Mouse (Mus musculus) heart, embryonic 13.5 days (tissue): Measurements from ENCODE around the gene Mgat4b. TPM values are rescaled to one million over a fixed set of nuclear protein-coding genes. Genes with fewer than 3 reads are reported as not detected.

Source experiments
- ATAC-seq: fragments of 200-750 bp; cut with Nextera tagmentation; 2 replicates; pipeline ENCODE4 v1.8.0; 2017; ENCODE audit warnings: moderate TSS enrichment; ENCODE audit not compliant: insufficient number of reproducible peaks, low FRiP score, low TSS enrichment; ENCODE audit errors: extremely low read depth
- H3K27ac ChIP-seq: fragments of 300-500 bp; sonication (generic); replicated peaks from 2 replicates; pipeline ENCODE4 v1.5.1; 2015; ENCODE audit warnings: moderate library complexity, mild to moderate bottlenecking, inconsistent platforms
- H3K27me3 ChIP-seq: fragments of 300-500 bp; sonication (generic); replicated peaks from 2 replicates; pipeline ENCODE4 v1.6.1; 2015; ENCODE audit warnings: mild to moderate bottlenecking, inconsistent platforms
- H3K36me3 ChIP-seq: fragments of 300-500 bp; sonication (generic); 2 replicates; pipeline ENCODE4 v1.6.1; 2015; ENCODE audit warnings: mild to moderate bottlenecking, inconsistent platforms
- H3K4me1 ChIP-seq: fragments of 300-500 bp; sonication (generic); 2 replicates; pipeline ENCODE4 v1.6.1; 2015; ENCODE audit warnings: inconsistent platforms
- H3K4me2 ChIP-seq: fragments of 300-500 bp; sonication (generic); 2 replicates; pipeline ENCODE4 v1.6.1; 2015; ENCODE audit warnings: inconsistent platforms, mild to moderate bottlenecking, moderate library complexity
- H3K4me3 ChIP-seq: fragments of 300-500 bp; sonication (generic); 2 replicates; pipeline ENCODE4 v1.5.1; 2015; ENCODE audit warnings: moderate library complexity, mild to moderate bottlenecking, inconsistent platforms
- H3K9ac ChIP-seq: fragments of 300-500 bp; sonication (generic); 2 replicates; pipeline ENCODE4 v1.6.1; 2015; ENCODE audit warnings: inconsistent platforms, mild to moderate bottlenecking, moderate library complexity
- H3K9me3 ChIP-seq: fragments of 300-500 bp; sonication (generic); 2 replicates; pipeline ENCODE4 v1.6.1; 2016; ENCODE audit warnings: inconsistent platforms
- WGBS: fragments of 180-500 bp; shearing (Covaris S2); methylation state at CpG from one replicate; pipeline ENCODE4 v1.1.7; 2015; ENCODE audit warnings: mixed read lengths; 5-methylcytosine and 5-hydroxymethylcytosine counted together
- polyA plus RNA-seq: library from polyadenylated mRNA; unstranded; fragments of >200 nt; fragmentation: Nextera tagmentation; extraction: Ambion mirVana; gene quantifications from 2 replicates; pipeline ENCODE4 v1.2.1, GENCODE M21; 2015

The Mgat4b gene
- polyA plus RNA-seq, 1 experiment from 2014 or later: 22.2 TPM

DNA sequence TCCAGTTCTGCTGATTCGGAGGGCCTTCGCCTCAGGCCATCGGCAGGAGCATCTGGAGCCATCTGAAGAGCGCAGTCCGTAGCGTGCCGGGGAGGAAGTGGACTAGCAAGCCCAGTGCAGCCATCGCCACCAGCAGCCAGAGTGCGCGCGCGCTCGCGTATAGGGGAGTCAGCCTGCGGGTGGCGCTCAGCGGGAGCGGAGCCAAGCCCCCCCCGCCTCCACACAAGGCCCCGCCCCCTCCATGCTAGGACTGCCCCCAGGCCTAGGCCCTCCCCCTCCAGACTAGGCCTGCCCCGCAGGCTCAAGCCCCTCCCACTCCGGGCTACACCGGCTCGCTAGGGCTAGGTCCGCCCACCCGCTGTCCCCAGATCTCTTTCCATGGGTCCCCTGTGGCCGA is 25.8 kb downstream of the Mgat4b start:
- H3K27ac ChIP-seq: no peak overlapping the region
- peak overlapping the region; percentile 69 for H3K4me3 ChIP-seq
- peaks cover 37% of the 10 kb centered on the region for H3K36me3 ChIP-seq
- H3K4me2 ChIP-seq: peak overlapping the region; percentile 95
- H3K27me3 ChIP-seq: peaks cover 63% of the 10 kb centered on the region
- peaks cover 27% of the 10 kb centered on the region for H3K4me1 ChIP-seq
- under 1% methylated on average over 27 of the region's 27 CpGs for WGBS
- H3K9ac ChIP-seq: peak overlapping the region; percentile 79
- ATAC-seq: peak; percentile 93
- no peaks in the 10 kb centered on the region for H3K9me3 ChIP-seq

DNA sequence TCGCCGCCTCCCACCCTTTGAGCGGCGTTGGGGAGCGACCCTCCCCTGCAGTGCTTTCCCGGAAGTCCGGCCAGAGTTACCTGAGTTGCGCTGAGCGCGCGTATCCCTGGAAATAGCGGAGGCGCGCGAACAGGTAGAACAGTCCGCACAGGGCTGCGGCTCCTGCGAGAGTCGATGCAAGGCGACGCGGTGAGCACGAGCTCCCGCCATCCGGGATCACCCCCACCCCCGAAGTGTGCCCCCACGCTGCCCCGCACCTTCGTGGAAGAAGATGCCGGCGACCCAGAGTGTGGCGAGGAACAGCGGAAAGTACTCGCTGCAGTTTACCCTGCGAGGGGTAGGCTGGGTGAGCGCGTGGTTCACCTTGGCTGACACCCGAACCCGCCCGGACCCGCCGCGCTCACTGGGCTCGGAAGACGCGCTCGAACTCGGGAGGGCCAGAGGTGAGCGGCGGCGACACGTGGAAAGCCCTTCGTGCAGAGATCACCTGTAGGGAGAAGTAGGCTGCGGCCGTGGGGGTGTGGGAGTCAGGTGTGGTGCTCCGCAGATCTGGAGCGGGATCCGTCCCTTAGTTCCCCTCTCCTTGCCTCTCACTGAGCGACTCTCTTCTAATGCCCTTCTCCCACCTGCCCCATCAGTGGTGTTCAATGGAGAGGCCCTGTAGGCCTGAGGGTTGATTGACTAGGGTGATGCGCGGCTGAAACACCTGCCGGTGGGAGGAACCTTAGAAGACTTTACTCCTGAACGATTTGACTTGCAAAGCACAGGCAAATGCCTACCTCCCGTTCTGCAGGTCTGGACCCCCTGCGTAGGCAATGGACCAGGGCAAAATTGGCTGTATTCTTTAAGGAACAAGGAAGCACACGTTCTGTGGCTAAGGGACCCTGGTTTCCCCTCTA is 26.5 kb downstream of the Mgat4b start:
- Histone ChIP-seq H3K4me1 (peaks cover 27% of the 10 kb centered on the region), H3K4me3 (peak overlapping the region; percentile 69), H3K4me2 (peak overlapping the region; percentile 95), H3K9ac (peak overlapping the region; percentile 79), H3K27ac (no peak overlapping the region), H3K9me3 (no peaks in the 10 kb centered on the region), H3K27me3 (peaks cover 58% of the 10 kb centered on the region), H3K36me3 (peaks cover 30% of the 10 kb centered on the region)
- ATAC-seq: no peak
- WGBS: 3% methylated on average over 66 of the region's 66 CpGs

GRCm38 (mm10) chr11:50238324-50238723 is 27.6 kb downstream of the Mgat4b start, which contains the start of gene Ltc4s:
TSS of gene Ltc4s (minus strand) at chr11:50238616.
- 0 out of 2 replicates have a peak within 1 kb of the TSS, but pooled peaks have one; percentile 15 for H3K27ac ChIP-seq
- H3K4me3 ChIP-seq: peak within 1 kb of the TSS; percentile 69
- peaks cover 47% of the 10 kb centered on the region for H3K27me3 ChIP-seq
- no peaks in the 10 kb centered on the region for H3K9me3 ChIP-seq
- H3K9ac ChIP-seq: peak within 1 kb of the TSS; percentile 79; the same call in 1 of the 2 replicates
- H3K36me3 ChIP-seq: peaks cover 19% of the 10 kb centered on the region
- H3K4me1 ChIP-seq: peaks cover 27% of the 10 kb centered on the region
- peak within 1 kb of the TSS; percentile 95 for H3K4me2 ChIP-seq
- WGBS: 24% methylated on average over 10 of the region's 10 CpGs
- no peak for ATAC-seq

DNA sequence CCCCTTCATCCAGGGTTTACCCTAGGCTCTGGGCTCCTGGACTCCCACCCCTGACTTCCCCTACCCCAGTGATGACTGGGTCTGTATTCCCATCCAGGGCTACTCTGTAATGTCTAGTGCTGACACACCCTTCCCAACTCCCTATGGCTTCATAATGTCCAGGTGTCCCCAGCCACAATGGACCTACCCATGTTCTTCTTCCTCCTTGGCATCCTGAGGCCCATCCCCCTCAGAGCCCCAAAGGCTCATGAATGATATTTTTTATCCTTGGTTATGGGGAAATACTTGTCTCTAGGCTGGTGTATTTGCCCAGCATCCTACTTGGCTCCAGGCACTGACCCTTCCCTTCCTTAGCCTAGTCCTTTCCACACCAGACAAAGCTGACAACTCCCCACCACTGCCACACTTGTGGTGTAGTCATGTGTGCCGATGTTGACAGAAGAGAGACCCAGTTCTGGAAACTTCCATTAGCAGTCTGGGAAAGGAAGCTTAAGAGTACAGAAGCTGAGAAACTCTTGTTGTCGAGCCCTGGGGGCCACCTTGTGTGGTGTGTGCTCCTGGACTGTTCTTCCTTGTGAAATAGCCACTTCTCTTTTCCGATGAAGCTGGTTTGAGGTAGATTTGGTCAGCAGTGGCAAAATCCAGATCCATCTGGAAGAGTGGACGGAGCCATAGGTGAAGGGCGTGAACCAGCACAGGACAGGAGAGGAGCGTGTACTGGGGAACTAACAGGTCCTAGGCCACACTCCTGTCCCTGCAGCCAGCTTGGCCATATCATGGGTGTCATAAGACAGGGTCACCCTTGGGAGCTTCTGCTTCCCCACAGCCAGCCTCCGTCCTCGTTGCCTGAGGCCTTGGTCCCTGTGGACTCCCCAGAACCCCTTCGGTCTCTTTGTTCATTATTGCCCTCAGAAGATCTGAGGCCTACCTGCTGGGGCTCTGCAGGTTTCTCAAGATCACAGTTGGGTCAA is 28.4 kb downstream of the Mgat4b start:
- H3K4me2 ChIP-seq: no peak overlapping the region
- H3K27ac ChIP-seq: 0 out of 2 replicates have a peak overlapping the region, but pooled peaks have one; percentile 15
- peaks cover 27% of the 10 kb centered on the region for H3K4me1 ChIP-seq
- no peak for ATAC-seq
- WGBS: 91% methylated on average over 9 of the region's 9 CpGs
- H3K4me3 ChIP-seq: no peak overlapping the region
- peaks cover 11% of the 10 kb centered on the region for H3K36me3 ChIP-seq
- no peaks in the 10 kb centered on the region for H3K9me3 ChIP-seq
- H3K27me3 ChIP-seq: peaks cover 47% of the 10 kb centered on the region
- no peak overlapping the region for H3K9ac ChIP-seq

DNA sequence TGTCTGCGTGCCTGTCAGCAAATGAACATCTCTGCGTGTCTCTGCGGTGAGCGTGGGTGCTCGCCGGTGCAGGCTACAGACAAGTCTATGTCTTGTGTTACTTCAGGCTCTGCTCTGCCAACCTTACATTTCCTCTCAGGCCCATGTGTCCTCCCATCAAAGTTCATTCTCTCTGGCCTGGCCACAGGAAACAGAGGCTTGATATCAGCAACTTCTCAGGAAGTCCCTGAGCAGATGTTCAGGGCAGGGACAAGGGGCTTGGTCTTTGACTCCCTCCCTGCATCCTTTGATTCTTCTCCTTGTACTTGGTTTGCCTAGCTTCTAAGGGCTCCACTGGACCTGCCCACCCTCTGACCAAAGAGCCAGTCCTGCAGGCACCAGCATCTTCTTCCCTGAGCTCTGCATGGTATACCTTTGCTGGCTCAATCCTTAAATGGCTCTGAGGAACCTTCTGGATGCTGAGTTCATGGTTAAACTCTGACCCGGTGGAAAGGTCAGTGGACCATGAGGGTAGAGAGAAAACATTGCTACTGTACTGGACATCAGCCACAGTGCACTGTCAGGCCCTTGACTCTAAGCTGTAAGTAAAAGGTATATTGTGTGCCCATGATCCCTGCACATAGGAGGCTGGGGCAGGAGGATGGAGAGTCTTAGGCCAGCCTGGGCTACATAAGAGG is 29.7 kb downstream of the Mgat4b start:
- no peaks in the 10 kb centered on the region for H3K36me3 ChIP-seq
- peaks cover 38% of the 10 kb centered on the region for H3K27me3 ChIP-seq
- no peak overlapping the region for H3K27ac ChIP-seq
- peaks cover 27% of the 10 kb centered on the region for H3K4me1 ChIP-seq
- ATAC-seq: no peak
- no peak overlapping the region for H3K9ac ChIP-seq
- no peak overlapping the region for H3K4me2 ChIP-seq
- H3K4me3 ChIP-seq: no peak overlapping the region
- 66% methylated on average over 7 of the region's 7 CpGs for WGBS
- no peaks in the 10 kb centered on the region for H3K9me3 ChIP-seq

DNA sequence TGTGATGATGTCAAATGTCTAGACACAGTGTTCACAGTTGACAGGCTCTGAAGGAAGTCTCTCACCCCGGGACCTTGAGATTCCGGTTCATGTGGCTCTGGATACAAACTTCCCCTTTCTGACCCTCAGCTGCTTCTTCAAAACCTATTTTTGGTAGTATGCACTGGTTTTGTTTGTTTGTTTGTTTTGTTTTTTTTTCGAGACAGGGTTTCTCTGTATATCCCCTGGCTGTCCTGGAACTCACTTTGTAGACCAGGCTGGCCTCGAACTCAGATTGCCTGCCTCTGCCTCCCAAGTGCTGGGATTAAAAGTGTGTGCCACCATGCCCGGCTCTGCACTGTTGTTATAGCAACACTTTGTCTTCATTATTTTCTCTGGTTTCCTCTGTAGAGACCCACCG is 33.2 kb downstream of the Mgat4b start:
- WGBS: 70% methylated on average over 6 of the region's 6 CpGs
- ATAC-seq: no peak

DNA sequence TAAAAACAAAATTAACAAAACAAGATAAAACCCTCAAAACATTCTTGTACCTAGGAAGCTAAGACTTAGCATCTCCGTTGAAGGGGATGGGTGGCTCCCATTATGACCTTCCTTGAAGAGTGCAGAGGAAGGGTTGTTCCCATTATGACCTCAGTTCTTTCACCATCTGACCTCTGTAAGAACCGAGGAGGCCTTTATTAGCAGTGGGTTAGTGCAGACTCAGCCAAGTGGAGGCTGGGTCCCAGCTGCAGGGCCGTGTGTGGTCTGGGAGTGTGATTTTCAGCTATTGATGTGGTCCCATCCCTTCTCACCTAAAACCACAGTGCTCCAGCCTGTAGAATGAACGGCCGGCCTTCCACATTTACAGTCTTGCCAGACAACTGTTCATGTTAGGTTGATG is 34.6 kb downstream of the Mgat4b start:
- ATAC-seq: no peak
- WGBS: 61% methylated on average over 5 of the region's 5 CpGs
- Histone ChIP-seq H3K27ac (no peak overlapping the region), H3K4me1 (no peaks in the 10 kb centered on the region), H3K4me2 (no peak overlapping the region), H3K36me3 (no peaks in the 10 kb centered on the region), H3K9ac (no peak overlapping the region), H3K27me3 (no peaks in the 10 kb centered on the region), H3K9me3 (no peaks in the 10 kb centered on the region), H3K4me3 (no peak overlapping the region)

More for the DNA sequence above, 33.2 kb downstream of the Mgat4b start:
- Histone ChIP-seq H3K9me3 (no peaks in the 10 kb centered on the region), H3K27ac (no peak overlapping the region), H3K4me1 (no peaks in the 10 kb centered on the region), H3K4me3 (no peak overlapping the region), H3K27me3 (peaks cover 8% of the 10 kb centered on the region), H3K9ac (no peak overlapping the region), H3K36me3 (no peaks in the 10 kb centered on the region), H3K4me2 (no peak overlapping the region)

DNA sequence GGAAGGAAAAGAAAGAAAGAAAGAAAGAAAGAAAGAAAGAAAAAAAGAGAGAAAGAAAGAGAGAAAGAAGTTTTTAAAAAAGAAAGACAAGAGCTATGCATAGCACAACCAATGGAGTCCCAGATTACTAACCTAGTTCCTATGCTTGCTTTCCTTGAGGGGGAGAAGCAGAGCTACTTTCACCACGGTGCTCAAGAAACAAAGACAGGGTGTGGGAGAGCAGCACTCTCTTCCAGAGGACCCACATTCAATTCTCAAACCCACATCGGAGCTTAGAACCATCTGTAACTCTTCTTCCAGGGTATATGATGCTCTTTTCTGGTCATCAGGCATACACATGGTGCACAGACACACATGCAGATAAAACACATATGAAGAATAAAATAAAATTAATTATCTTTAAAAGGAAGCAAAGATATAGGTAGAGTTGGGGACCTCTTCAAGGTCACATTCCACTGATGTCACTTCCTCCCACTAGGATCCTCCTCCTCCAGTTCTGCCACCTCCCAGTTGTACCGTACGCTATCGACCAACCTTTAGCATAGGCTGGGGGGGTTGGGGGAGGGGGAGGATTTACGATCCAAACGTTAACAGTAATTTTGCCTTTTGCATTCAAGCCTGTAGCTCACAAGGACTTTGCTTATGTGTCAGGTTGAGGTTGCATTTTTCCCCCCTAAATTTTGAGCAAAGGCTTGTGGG is 37.9 kb downstream of the Mgat4b start:
- WGBS: 72% methylated on average over 7 of the region's 7 CpGs
- Histone ChIP-seq H3K9me3 (no peaks in the 10 kb centered on the region), H3K27ac (no peak overlapping the region), H3K4me2 (no peak overlapping the region), H3K4me1 (peaks cover 18% of the 10 kb centered on the region), H3K4me3 (no peak overlapping the region), H3K27me3 (no peaks in the 10 kb centered on the region), H3K9ac (no peak overlapping the region), H3K36me3 (no peaks in the 10 kb centered on the region)
- no peak for ATAC-seq

DNA sequence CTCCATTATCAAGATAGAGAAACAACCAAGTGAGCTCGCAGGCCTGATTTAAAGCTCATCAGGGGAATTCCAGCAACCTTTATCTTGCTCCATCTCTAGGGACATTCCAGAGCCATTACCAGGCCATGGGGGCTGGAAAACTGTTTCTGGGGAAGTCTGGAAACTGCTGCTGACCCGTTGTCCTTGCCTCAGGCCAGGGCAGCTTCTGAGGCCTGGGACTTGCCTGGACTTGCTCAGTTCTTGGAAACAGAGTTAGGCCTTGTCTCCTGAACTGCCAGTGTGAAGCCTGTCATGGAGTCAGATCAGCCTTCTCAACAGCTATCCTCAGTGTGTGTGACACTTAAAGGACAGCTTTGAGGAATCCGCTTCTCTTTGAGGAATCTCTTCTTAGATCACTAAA is 41.5 kb downstream of the Mgat4b start:
- WGBS: 38% methylated on average over 3 of the region's 3 CpGs
- no peak overlapping the region for H3K4me3 ChIP-seq
- peaks cover 17% of the 10 kb centered on the region for H3K36me3 ChIP-seq
- no peaks in the 10 kb centered on the region for H3K27me3 ChIP-seq
- ATAC-seq: no peak
- peaks cover 20% of the 10 kb centered on the region for H3K4me1 ChIP-seq
- peak overlapping the region; percentile 42; the same call in 1 of the 2 replicates for H3K9ac ChIP-seq
- no peak overlapping the region for H3K4me2 ChIP-seq
- H3K9me3 ChIP-seq: no peaks in the 10 kb centered on the region
- no peak overlapping the region for H3K27ac ChIP-seq

DNA sequence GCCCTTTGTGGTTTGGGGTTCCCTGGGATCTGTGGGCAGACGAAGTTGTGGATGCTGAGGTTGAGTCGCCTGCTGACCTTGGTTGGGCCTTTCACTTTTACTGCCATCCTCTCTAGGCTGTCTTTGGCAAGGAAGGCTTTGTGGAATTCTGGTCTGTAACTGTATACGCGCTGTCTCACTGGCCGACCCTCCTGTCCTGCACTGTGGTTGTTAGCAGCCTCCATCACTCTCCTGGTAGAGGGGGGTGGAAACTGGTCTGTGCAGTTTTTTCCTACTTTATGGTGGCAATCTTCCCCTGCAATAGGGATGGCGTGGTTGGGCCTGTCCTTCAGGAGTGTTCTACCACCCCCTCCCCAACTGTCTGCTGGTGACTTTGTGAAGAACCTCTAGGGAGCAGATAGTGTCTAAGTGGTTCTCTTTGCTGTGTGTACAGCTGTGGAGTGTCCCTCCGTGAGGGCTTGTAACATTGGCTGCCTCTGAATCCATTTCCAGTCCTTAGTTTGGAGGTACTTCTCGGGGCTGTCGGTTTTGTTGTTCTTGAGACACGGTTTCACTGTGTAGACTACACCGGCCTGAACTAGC is 42.1 kb downstream of the Mgat4b start:
- ATAC-seq: no peak

More for the DNA sequence above, 42.1 kb downstream of the Mgat4b start:
- no peak overlapping the region for H3K4me2 ChIP-seq
- peaks cover 20% of the 10 kb centered on the region for H3K4me1 ChIP-seq
- peak overlapping the region; percentile 42; the same call in 1 of the 2 replicates for H3K9ac ChIP-seq
- WGBS: 58% methylated on average over 11 of the region's 11 CpGs
- H3K27me3 ChIP-seq: no peaks in the 10 kb centered on the region
- H3K36me3 ChIP-seq: peaks cover 23% of the 10 kb centered on the region
- no peaks in the 10 kb centered on the region for H3K9me3 ChIP-seq
- H3K4me3 ChIP-seq: no peak overlapping the region
- H3K27ac ChIP-seq: no peak overlapping the region; the same call in 1 of the 2 replicates
